Mouse (Mus musculus) gastrocnemius, postnatal 10 days (tissue): ENCODE measurements around the gene Calcoco2. TPM values are rescaled to one million over a fixed set of nuclear protein-coding genes. Genes with fewer than 3 reads are reported as not detected.
"Not testable (repeated sequence)": the region's sequence is repeated elsewhere in the genome, so short reads cannot be mapped to it uniquely, and the experiment has no call there.

Source experiments
- DNase-seq: peaks from one replicate; pipeline ENCODE4 v3.0.0; 2021; ENCODE audit warnings: mixed read lengths
- long read RNA-seq, 2 experiments: library from polyadenylated mRNA; stranded (forward); transcript quantifications; one replicate each; pipeline ENCODE4 v2.0.0; 2021
- total RNA-seq, 2 experiments: library from RNA; stranded (reverse); gene quantifications; 2 replicates each; pipeline ENCODE4 v1.2.3; 2021

The Calcoco2 gene
- total RNA-seq, result not detected
- long read RNA-seq, experiment 1, result 0 reads
- long read RNA-seq, experiment 2, result 0 reads

- DNase-seq, result no peak
Measured at GRCm38 (mm10) chr11:96111751-96112150, at the start of gene Calcoco2. Calcoco2 (minus strand) TSS chr11:96111964.

GRCm38 (mm10) chr11:96147471-96147870 is 35.7 kb upstream of the Calcoco2 start:
- DNase-seq, result no peak

GRCm38 (mm10) chr11:96145622-96146270 is 34.0 kb upstream of the Calcoco2 start:
- peak; percentile 70 for DNase-seq

- DNase-seq, result no peak
Measured at GRCm38 (mm10) chr11:96143766-96144165, 32.0 kb upstream of the Calcoco2 start.

- DNase-seq, result no peak
Measured at GRCm38 (mm10) chr11:96140726-96141175, 29.0 kb upstream of the Calcoco2 start.

- no peak for DNase-seq
Measured at GRCm38 (mm10) chr11:96135847-96136246, 24.1 kb upstream of the Calcoco2 start.

GRCm38 (mm10) chr11:96133239-96133865 is 21.6 kb upstream of the Calcoco2 start, which contains the start of gene Ttll6:
Ttll6 (plus strand) TSS chr11:96133786.
- peak; percentile 61 for DNase-seq

GRCm38 (mm10) chr11:96130606-96131005 is 18.8 kb upstream of the Calcoco2 start:
- DNase-seq, result no peak

- no peak for DNase-seq
Measured at GRCm38 (mm10) chr11:96124052-96124914, 12.5 kb upstream of the Calcoco2 start.

GRCm38 (mm10) chr11:96122806-96123205 is 11.0 kb upstream of the Calcoco2 start:
- DNase-seq, result not testable (repeated sequence)

- no peak for DNase-seq
Measured at GRCm38 (mm10) chr11:96119401-96119800, 7.6 kb upstream of the Calcoco2 start.

GRCm38 (mm10) chr11:96116925-96117324 is 5.2 kb upstream of the Calcoco2 start:
- not testable (repeated sequence) for DNase-seq

- DNase-seq, result no peak
Measured at GRCm38 (mm10) chr11:96116116-96116515, 4.4 kb upstream of the Calcoco2 start.

GRCm38 (mm10) chr11:96115416-96115815 is 3.7 kb upstream of the Calcoco2 start:
- DNase-seq, result no peak

- DNase-seq, result no peak
Measured at GRCm38 (mm10) chr11:96114077-96114476, 2.3 kb upstream of the Calcoco2 start.

- not testable (repeated sequence) for DNase-seq
Measured at GRCm38 (mm10) chr11:96110950-96111349, 814 bp downstream of the Calcoco2 start.

GRCm38 (mm10) chr11:96108376-96108775 is 3.4 kb downstream of the Calcoco2 start:
- DNase-seq, result no peak

- peak; percentile 57 for DNase-seq
Measured at GRCm38 (mm10) chr11:96093361-96093760, 18.4 kb downstream of the Calcoco2 start.

GRCm38 (mm10) chr11:96092674-96093291 is 19.0 kb downstream of the Calcoco2 start:
- no peak for DNase-seq

- no peak for DNase-seq
Measured at GRCm38 (mm10) chr11:96091073-96091472, 20.7 kb downstream of the Calcoco2 start.

GRCm38 (mm10) chr11:96087981-96088380 is 23.8 kb downstream of the Calcoco2 start:
- no peak for DNase-seq

GRCm38 (mm10) chr11:96082682-96083081 is 29.1 kb downstream of the Calcoco2 start:
- no peak for DNase-seq
